Mouse (Mus musculus): ENCODE measurements at regions not wholly inside any gene's neighbourhood (a gene's known extent, or its start where the extent isn't known, plus 50 kb on each side); places are given as distances from the start of the nearest gene placed in this dataset.

DNA sequence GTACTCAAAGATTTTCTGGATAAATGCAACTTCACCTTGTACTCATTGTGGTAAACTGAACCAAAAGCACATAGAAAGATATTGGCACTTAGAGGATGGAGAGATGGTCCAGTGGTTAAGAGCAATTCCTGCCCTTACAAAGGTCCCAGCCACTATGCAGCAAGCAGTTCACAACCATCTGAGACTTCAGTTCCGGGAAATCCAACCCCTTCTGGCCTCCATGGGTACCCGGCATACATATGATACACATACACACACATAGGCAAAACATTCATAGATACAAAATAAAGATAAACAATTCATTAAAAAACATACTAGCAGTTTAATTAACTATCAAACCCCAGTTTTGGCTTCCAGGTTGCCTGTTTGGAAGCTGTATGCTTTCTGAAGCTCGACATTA is 189.5 kb upstream of the Tmem45b start:
- no peak for TF ChIP-seq POLR2A (IDR thresholded peaks at IDR 0.05; ENCODE audit: control insufficient read depth, low read depth, low read length)
- no peak for TF ChIP-seq CTCF (IDR thresholded peaks at IDR 0.05; ENCODE audit: control insufficient read depth, insufficient read depth, insufficient replicate concordance, low read depth, low read length)
